Mouse (Mus musculus) limb, embryonic 12.5 days (tissue): ENCODE measurements at regions not wholly inside any gene's neighbourhood (a gene's known extent, or its start where the extent isn't known, plus 50 kb on each side); places are given as distances from the start of the nearest gene placed in this dataset.

Experiments
- ATAC-seq: fragments of 200-750 bp; cut with Nextera tagmentation; 2 replicates; pipeline ENCODE4 v1.8.0; 2017; ENCODE audit warnings: low read depth, moderate TSS enrichment; ENCODE audit not compliant: insufficient number of reproducible peaks, insufficient read depth, low FRiP score, low TSS enrichment
- H3K27ac ChIP-seq: fragments of 300-500 bp; sonication (generic); 2 replicates; pipeline ENCODE4 v1.5.1; 2016; ENCODE audit warnings: mild to moderate bottlenecking, moderate library complexity
- H3K27me3 ChIP-seq: fragments of 300-500 bp; sonication (generic); 2 replicates; pipeline ENCODE4 v1.6.1; 2016; ENCODE audit warnings: mild to moderate bottlenecking, moderate library complexity
- H3K36me3 ChIP-seq: fragments of 300-500 bp; sonication (generic); 2 replicates; pipeline ENCODE4 v1.6.1; 2016; ENCODE audit warnings: mild to moderate bottlenecking, moderate library complexity
- H3K4me1 ChIP-seq: fragments of 300-500 bp; sonication (generic); replicated peaks from 2 replicates; pipeline ENCODE4 v1.6.1; 2016
- H3K4me2 ChIP-seq: fragments of 300-500 bp; sonication (generic); 2 replicates; pipeline ENCODE4 v1.6.1; 2016; ENCODE audit warnings: mild to moderate bottlenecking, moderate library complexity
- H3K4me3 ChIP-seq: fragments of 300-500 bp; sonication (generic); replicated peaks from 2 replicates; pipeline ENCODE4 v1.5.1; 2016; ENCODE audit warnings: mild to moderate bottlenecking
- H3K9ac ChIP-seq: fragments of 300-500 bp; sonication (generic); replicated peaks from 2 replicates; pipeline ENCODE4 v1.6.1; 2016; ENCODE audit warnings: mild to moderate bottlenecking, moderate library complexity
- H3K9me3 ChIP-seq: fragments of 300-500 bp; sonication (generic); 2 replicates; pipeline ENCODE4 v1.6.1; 2016; ENCODE audit warnings: mild to moderate bottlenecking, moderate library complexity
- WGBS: fragments of 180-500 bp; shearing (Covaris S2); methylation state at CpG from one replicate; pipeline ENCODE4 v1.1.7; 2016; 5-methylcytosine and 5-hydroxymethylcytosine counted together

DNA sequence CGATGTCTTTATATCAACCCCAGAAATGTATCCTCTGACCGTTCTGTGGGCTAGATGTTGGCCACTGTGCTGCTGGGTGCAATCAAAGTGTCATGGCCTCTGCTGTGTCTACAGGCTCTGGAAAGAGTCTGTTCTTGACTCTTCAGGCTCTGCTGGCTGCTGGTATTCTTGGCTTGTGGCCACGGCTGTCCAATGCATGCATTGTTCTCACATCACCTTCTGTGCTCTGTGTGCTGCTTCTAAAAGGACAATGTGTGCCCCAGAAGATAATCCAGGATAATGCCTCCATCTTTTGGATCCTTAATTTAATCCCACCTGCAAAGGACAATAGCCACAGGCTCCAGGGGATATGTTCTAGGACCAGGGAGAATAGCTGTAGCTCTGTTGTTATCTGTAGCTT, 77.5 kb upstream of the Dapl1 start:
- H3K27ac ChIP-seq, result no peak overlapping the region
- H3K4me3 ChIP-seq, result no peak overlapping the region
- no peaks in the 10 kb centered on the region for H3K36me3 ChIP-seq
- no peaks in the 10 kb centered on the region for H3K27me3 ChIP-seq
- ATAC-seq, result no peak
- no peak overlapping the region for H3K9ac ChIP-seq
- no peak overlapping the region for H3K4me2 ChIP-seq
- 0 out of 2 replicates have a peak, but pooled peaks cover 5% of the 10 kb centered on the region for H3K9me3 ChIP-seq
- H3K4me1 ChIP-seq, result peaks cover 6% of the 10 kb centered on the region
- 88% methylated on average over 3 of the region's 3 CpGs for whole genome bisulfite sequencing

DNA sequence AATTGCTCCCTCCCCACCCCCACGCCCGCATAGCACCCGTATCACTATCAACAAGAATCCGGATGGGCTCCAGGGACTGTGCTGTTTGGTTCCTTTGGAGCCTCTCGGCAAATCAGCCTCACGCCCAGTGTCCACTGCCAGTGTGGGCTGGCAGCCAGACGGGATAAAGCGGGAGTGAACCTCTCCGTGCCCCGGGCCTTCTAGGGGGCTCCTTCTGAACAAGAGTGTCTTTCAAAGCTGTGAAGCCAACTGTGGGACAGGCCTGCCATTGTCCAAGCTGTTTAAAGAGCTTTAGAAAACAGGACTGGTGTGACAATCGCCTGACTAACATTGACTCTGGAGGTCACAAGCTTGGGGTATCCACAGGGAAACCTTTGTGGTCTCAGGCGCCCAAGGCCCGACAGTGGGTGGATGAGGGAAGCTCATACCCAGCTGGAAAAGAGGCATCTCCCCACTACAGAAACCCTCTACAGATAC, 76.9 kb upstream of the Dapl1 start:
- Histone ChIP-seq H3K27me3 (no peaks in the 10 kb centered on the region), H3K4me2 (no peak overlapping the region), H3K27ac (no peak overlapping the region), H3K9me3 (0 out of 2 replicates have a peak, but pooled peaks cover 6% of the 10 kb centered on the region), H3K36me3 (no peaks in the 10 kb centered on the region), H3K9ac (no peak overlapping the region), H3K4me1 (no peaks in the 10 kb centered on the region), H3K4me3 (no peak overlapping the region)
- WGBS, result 84% methylated on average over 13 of the region's 13 CpGs
- no peak for ATAC-seq

DNA sequence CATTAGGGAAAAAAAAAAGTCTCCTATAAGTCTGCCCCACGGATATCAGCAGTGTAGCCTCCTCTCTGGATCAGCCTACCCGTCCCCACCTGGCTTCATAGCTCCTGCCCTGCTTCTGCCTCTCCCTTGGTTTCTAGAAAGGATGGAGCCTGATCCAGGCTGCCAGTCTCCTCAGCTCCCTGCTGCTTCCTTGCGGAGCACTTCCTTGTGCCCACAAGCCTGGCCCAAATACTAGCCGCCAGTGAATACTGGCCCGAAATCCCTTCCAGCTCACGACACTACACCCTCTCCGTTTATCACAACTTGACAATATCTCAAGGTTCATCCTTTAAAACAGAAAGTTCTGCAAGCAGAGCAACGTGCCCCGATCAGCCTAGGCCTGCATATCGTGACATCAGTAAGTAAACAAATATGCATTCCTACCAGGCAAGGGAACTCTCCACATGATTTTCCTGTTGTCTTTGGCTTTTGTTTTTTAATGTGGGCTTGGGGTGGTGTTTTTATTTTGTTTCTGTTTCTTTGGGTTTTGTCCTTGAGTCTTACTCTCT, 76.3 kb upstream of the Dapl1 start:
- 87% methylated on average over 10 of the region's 10 CpGs for WGBS

DNA sequence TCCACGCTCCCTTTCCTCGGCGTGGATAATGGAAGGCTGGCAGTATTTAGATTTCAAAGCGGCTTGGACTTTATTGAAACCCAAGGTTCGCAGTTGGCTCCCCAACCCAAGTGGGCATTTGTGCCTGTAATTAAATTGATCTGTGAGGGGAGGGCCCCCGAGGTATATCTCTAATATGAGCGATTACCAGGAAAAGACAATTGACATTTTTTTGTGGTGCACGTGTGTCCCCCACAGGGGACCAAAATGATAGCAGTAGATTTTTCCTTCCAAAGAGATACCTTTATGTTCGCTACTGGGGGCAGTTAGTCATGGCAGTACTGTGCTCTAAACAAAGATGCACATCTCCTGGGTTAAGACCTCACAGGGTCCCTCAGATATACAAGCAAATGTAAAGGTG, 69.8 kb upstream of the Dapl1 start:
- ATAC-seq, result no peak
- peaks cover 8% of the 10 kb centered on the region for H3K4me1 ChIP-seq
- no peaks in the 10 kb centered on the region for H3K36me3 ChIP-seq
- 0 out of 2 replicates have a peak, but pooled peaks cover 9% of the 10 kb centered on the region for H3K9me3 ChIP-seq
- no peak overlapping the region for H3K27ac ChIP-seq
- H3K9ac ChIP-seq, result no peak overlapping the region
- no peak overlapping the region for H3K4me2 ChIP-seq
- H3K4me3 ChIP-seq, result no peak overlapping the region
- WGBS, result 88% methylated on average over 9 of the region's 9 CpGs
- no peaks in the 10 kb centered on the region for H3K27me3 ChIP-seq

More for the DNA sequence above, 76.3 kb upstream of the Dapl1 start:
- Histone ChIP-seq H3K27ac (no peak overlapping the region), H3K4me3 (no peak overlapping the region), H3K4me2 (no peak overlapping the region), H3K4me1 (no peaks in the 10 kb centered on the region), H3K9me3 (0 out of 2 replicates have a peak, but pooled peaks cover 11% of the 10 kb centered on the region), H3K9ac (no peak overlapping the region), H3K36me3 (no peaks in the 10 kb centered on the region), H3K27me3 (no peaks in the 10 kb centered on the region)
- ATAC-seq, result no peak

DNA sequence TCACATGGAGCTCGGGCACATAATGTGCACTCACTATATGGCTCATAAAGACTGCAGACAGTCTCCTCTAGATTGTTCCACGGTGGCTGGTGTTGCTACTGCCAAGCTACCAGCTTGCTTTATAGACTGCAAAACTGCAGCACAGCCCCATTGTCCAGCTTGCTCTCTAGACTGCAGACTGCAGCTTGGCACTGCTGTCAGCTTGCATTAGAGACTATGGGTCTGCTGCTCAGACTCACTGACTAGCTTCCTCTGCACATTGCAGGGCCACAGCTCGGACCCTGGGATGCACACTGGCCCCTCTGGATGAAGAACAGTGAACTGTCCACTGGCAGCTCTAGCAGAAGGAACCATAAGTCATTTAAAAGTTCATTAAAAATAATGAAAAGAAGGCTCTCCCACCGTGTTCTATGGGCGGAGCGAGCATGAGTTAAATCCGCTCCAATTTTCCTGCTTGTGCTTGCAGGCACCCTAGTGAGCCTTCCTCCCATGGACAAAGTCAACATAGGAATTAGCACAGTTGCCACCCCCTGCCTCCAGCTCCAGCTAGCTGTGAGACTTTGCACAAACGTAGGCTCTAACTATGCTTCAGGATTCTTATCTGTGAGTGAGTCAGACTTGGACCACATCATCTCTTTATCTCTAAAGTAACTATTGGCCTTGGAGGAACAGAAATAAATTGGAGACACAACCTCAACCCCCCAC, 67.8 kb upstream of the Dapl1 start:
- H3K4me1 ChIP-seq, result peaks cover 12% of the 10 kb centered on the region
- no peak overlapping the region for H3K4me2 ChIP-seq
- H3K4me3 ChIP-seq, result no peak overlapping the region
- ATAC-seq, result no peak
- 58% methylated on average over 8 of the region's 8 CpGs for WGBS
- H3K27ac ChIP-seq, result no peak overlapping the region
- 0 out of 2 replicates have a peak, but pooled peaks cover 7% of the 10 kb centered on the region for H3K9me3 ChIP-seq
- no peaks in the 10 kb centered on the region for H3K36me3 ChIP-seq
- no peak overlapping the region for H3K9ac ChIP-seq
- H3K27me3 ChIP-seq, result no peaks in the 10 kb centered on the region

DNA sequence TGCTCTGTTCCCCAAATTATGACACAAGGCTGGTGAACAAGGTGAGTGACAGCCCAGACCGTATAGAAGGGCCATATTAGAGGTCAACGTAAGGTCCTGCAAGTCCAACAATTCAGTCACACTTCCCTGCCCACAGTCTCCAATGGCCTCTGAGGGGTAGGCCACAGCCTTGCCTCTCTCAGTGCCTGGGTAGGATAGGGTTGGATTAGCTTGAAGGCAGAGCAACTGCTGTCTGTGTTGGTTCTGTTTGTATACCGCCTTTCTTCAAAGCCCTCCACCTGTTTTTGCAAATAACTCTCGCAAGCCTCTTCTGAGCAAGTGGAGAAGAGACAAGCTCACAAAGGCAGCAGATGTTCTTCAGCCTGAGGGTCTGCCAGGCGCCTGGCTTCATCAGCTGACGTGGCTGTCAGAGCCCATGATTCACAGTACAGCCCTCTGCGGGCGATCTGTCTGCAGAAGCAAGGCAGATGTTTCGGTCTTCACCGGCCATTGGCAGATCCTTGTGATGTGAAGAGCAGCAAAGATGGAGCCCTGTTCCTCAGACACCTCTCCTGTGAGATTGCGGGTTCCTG, 67.0 kb upstream of the Dapl1 start:
- Histone ChIP-seq H3K4me2 (no peak overlapping the region), H3K27me3 (no peaks in the 10 kb centered on the region), H3K36me3 (no peaks in the 10 kb centered on the region), H3K4me3 (no peak overlapping the region), H3K27ac (no peak overlapping the region), H3K4me1 (peaks cover 17% of the 10 kb centered on the region), H3K9me3 (0 out of 2 replicates have a peak, but pooled peaks cover 7% of the 10 kb centered on the region), H3K9ac (no peak overlapping the region)
- WGBS, result 63% methylated on average over 11 of the region's 11 CpGs
- ATAC-seq, result no peak

DNA sequence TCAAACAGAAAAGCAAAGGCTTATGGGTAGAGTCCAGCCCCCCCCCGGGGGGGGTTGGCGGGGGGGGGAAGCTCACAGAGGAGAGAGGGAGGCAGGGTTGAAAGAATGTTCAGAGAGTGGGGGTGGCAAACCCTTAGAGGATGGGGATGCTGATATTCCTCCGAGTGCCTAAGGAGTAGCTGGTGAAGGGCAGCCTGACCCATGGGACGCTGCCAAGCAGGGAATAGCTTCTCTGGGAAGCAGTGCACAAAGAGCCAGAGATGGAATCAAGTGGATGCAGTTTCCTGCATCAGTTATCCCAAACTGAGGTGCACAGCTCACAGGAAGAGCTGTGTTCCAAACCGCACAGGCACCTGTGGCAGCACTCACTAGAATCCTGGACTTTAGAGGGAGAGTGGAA, 64.0 kb upstream of the Dapl1 start:
- no peak overlapping the region for H3K4me2 ChIP-seq
- no peaks in the 10 kb centered on the region for H3K36me3 ChIP-seq
- no peaks in the 10 kb centered on the region for H3K27me3 ChIP-seq
- 67% methylated on average over 5 of the region's 5 CpGs for WGBS
- no peak for ATAC-seq
- H3K4me3 ChIP-seq, result no peak overlapping the region
- no peak overlapping the region for H3K9ac ChIP-seq
- H3K4me1 ChIP-seq, result peaks cover 29% of the 10 kb centered on the region
- H3K27ac ChIP-seq, result no peak overlapping the region
- no peaks in the 10 kb centered on the region for H3K9me3 ChIP-seq

DNA sequence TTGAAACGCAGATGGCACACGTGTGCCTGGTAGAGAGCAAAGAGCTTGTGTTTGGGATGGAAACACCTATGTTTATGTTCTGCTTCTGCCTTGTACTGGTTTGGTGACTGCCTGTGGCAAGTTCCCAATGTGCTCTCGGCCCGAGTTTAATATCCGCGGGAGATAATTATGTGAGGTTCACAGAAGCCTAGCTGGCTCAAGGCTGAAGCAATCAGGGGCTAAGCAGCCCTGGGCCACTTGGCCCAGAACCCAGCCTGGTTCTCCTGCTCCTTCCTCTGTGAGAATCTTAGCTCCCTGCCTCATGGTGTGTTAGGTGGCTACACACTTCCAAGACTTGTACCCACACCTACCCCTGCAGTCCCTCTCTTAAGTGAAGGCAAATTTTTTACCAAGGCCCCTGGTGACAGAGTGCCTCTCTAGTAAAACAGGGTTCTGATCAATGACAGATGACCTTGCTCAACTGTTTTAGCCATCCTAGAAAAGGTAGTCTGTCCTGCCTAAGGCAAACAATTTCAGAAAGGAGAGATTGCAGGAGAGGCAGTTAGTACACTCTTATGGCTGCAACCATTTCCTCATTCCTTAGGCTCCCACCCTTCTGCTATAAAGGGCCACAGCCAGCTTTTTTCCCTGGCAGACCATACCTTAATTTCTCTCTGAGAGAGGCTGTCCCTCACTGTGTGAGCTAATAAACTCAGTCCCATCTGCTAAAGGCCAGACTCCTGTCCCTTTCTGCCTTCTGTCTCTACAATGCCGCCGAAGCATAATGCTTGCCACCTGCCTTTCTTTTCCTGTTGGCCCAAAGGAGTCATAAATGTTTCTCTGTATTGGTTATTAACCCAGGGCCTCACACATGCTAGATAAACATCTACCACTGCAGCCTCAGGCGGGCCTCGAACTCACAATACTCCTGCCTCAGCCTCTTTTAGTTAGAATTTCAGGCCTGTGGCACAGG, 61.9 kb upstream of the Dapl1 start:
- no peak for ATAC-seq
- peaks cover 21% of the 10 kb centered on the region for H3K4me1 ChIP-seq
- H3K9ac ChIP-seq, result no peak overlapping the region
- 47% methylated on average over 10 of the region's 10 CpGs for WGBS
- no peaks in the 10 kb centered on the region for H3K27me3 ChIP-seq
- H3K4me2 ChIP-seq, result no peak overlapping the region
- H3K36me3 ChIP-seq, result no peaks in the 10 kb centered on the region
- H3K4me3 ChIP-seq, result no peak overlapping the region
- peak overlapping the region; percentile 9; the same call in 1 of the 2 replicates for H3K27ac ChIP-seq
- no peaks in the 10 kb centered on the region for H3K9me3 ChIP-seq

DNA sequence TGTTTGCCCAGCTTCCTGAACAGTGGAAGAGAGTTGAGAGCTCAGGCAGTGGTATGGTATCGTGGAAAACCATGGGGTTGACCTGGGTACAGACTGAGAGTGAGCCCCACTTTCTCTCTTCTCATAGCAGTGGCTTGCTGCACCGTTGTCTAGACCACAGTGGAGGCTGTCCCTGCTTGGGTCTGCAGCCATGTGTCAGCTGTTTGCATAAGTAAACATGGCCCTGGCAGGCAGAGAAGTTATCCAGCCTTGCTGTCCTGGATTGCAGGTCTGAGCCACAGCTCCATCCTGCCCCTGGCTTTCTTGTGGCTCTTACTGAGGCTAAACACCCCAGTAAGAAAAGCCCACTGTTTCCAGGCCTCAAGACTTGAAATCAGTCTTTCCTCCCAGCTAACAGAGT, 60.2 kb upstream of the Dapl1 start:
- no peak overlapping the region for H3K4me2 ChIP-seq
- WGBS, result 84% methylated on average over 2 of the region's 2 CpGs
- no peak overlapping the region for H3K9ac ChIP-seq
- H3K27me3 ChIP-seq, result no peaks in the 10 kb centered on the region
- H3K9me3 ChIP-seq, result no peaks in the 10 kb centered on the region
- no peak overlapping the region for H3K27ac ChIP-seq
- peaks cover 21% of the 10 kb centered on the region for H3K4me1 ChIP-seq
- no peaks in the 10 kb centered on the region for H3K36me3 ChIP-seq
- ATAC-seq, result no peak
- H3K4me3 ChIP-seq, result no peak overlapping the region

DNA sequence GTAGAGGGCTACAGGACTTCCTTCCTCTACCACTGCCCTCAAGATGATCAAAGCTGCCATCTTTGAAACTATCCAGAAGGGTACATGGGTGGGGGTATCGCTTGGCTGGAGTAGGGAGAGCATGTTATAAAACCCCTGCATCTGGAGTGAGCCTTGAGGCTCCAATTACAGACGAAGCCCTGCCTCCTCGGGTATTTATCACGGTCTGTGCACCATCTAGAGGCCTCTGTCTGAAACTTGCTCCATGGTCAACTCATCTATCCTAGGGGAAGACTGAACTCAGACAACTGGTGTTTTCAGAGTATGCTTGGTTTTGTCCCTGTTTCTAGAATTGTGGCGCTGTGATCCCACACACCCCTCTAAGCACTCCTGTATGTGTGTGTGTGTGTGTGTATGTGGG, 59.7 kb upstream of the Dapl1 start:
- Histone ChIP-seq H3K4me2 (no peak overlapping the region), H3K4me3 (no peak overlapping the region), H3K9ac (no peak overlapping the region), H3K27me3 (no peaks in the 10 kb centered on the region), H3K4me1 (peaks cover 21% of the 10 kb centered on the region), H3K27ac (no peak overlapping the region), H3K36me3 (no peaks in the 10 kb centered on the region), H3K9me3 (no peaks in the 10 kb centered on the region)
- WGBS, result 25% methylated on average over 5 of the region's 5 CpGs
- ATAC-seq, result peak; percentile 33; the same call in 1 of the 2 replicates

DNA sequence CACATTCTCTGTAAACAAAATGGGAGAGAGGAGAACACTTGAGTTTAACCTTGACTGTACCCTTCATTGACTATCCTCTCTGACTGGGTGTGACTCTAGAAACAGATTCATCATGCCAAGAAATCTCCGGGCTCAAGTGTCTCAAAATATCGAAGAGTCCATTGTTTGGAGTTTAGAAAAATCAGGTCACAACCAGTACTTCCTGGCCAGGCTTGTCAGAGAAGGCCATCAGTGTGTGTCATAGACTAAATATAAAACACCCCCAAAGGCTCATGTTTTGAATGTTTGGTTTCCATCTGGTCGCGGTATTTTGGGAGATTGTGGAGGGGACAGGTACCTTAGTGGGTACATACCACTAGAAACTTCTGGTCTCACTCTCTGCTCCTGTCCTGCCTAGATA, 58.6 kb upstream of the Dapl1 start:
- Histone ChIP-seq H3K9ac (no peak overlapping the region), H3K27me3 (no peaks in the 10 kb centered on the region), H3K4me1 (peaks cover 17% of the 10 kb centered on the region), H3K4me2 (no peak overlapping the region), H3K4me3 (no peak overlapping the region), H3K36me3 (no peaks in the 10 kb centered on the region), H3K9me3 (no peaks in the 10 kb centered on the region), H3K27ac (no peak overlapping the region)
- 92% methylated on average over 4 of the region's 4 CpGs for WGBS
- ATAC-seq, result no peak
